Mouse (Mus musculus) monocyte, adult 5-6 weeks (primary cell): ENCODE data around the gene Gm28305. TPM values are rescaled to one million over a fixed set of nuclear protein-coding genes. Genes with fewer than 3 reads are reported as not detected.

Experiments used
- ATAC-seq: fragments of 153-309, 156-312 bp; replicated peaks from 2 replicates; pipeline ENCODE4 v1.8.0; 2017; ENCODE audit warnings: mild to moderate bottlenecking; ENCODE audit not compliant: low TSS enrichment, insufficient number of reproducible peaks, severe bottlenecking, poor library complexity, low FRiP score
- total RNA-seq: library from RNA; stranded (forward); fragments of 200-1000, 200-491, 200-594 nt; gene quantifications from 3 replicates; pipeline ENCODE4 v1.2.3, GENCODE M21; 2017

The Gm28305 gene
- total RNA-seq, 1 experiment from 2014 or later: not detected

DNA sequence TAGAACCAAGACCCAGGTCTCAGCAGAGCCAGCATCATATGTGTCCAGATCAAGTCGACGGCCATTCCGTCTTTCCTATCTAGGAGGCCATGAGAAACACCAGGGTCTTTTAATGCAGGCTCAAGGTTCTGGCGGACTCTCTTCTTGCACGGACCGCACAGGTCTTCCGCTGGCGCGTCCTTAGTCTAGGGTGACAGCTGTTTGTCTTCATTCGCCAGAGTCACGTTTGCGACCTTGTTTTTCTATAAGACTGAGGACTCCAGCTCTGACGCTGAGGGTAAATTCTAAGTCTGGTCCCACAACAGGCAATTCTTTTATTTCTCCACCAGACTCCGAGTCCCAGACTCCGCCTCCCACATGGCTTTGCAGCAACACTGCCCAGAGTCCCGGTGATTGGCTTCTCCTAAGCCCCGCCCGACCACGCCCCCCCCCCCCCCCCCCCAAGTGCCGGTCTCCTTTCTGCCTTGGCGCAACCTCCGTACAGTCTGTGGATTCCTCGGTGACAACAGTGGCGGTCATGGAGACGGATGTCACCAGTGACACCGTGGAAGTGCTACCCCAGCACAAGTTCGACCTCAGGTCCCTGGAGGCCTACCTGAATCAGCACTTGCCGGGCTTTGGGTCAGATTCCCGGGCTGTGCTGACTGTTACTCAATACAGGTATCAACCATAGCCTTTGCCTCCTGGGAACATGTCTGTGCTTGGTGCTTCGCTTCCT lies 22.9 kb downstream of the Gm28305 start, which contains the start of gene Acad11:
Gene Acad11, plus strand, starts transcription at position 134 of the 718 bp plus-strand sequence.
- peak; percentile 81 for ATAC-seq

DNA sequence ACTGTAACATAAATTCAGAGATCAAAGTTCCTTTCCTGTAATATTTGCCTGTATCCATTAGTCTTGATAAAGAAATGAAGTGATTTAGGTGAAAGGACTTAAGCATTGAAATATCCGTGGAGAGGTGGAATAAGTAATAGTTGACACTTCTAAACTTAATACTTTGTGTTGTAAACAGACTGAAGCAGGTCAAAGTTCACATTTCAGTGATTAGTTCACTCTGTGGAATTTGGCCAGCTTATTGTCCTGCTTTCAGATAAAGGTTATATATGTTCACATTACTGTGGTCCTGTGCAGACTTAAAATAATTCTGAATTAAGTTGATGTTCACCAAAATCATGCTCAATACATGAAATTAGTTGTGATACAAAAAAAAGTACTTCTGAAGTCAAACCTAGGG lies 24.1 kb downstream of the Gm28305 start:
- no peak for ATAC-seq

DNA sequence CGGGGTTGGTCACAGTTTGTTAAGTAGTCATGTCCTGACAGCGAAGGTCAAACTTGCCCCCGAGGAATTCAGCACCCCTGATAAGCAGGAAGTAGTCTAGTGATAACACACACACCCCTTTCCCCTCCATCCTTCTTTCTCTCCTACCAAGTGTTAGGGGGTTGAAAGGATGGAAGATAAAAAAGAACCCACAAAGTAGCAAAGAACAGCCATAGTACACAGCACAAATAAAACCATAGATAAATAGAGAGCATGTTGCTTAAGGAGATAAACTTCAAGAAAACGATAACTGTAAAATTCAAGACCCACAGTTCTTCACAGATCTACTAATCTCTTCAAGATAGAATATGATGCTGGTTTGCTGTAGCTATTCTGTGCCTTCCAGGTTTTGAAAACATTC lies 29.8 kb downstream of the Gm28305 start:
- ATAC-seq: no peak

DNA sequence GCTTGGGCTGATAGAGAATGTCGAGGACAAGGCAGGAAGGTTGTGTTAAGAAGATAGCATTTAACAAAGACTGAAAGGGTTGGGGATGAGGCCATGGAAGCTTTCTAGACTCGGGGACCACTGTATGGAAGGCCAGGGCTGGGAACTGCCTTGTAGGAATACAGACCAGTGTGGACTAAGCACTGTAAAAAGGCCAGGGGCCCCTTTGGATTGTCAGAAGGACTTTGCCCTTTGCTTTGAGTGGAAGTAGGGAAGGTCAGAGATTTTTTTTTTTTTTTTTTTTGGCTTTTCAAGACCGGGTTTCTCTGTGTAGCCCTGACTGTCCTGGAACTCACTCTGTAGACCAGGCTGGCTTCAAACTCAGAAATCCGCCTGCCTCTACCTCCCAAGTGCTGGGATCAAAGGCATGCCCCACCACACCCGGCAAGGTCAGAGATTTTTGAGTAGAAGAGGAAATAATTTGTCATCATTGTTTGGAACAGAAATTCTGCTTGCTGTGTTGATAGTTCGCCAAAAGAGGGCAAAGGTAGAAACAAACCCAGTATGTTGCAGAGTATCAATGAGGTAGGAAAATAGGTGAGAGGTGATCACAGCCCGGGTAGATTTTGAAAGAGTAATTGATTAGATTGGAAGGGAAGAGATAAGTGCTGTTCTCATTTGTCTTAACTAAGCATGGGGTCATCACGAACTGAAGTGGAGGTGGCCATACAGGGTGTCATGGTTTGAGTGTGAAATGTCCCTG lies 30.6 kb downstream of the Gm28305 start:
- no peak for ATAC-seq

DNA sequence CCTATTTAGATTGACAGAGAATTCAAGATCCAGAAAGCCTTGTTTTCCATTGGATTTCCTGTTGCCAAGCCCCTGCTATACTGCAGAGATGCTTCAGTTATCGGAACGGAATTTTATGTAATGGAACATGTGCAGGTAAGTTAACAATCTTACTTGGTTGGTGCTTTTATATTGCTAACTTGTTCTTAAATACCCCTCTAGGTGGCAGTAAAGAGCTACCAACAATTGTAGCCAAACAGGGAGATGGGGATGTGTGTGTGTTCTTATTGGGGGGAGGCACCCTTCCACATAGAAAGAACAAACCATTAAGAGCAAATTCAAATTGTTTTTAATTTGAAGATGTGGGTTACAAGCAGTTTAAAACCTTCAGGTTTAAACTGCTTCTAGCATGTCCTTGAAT lies 35.3 kb downstream of the Gm28305 start:
- ATAC-seq: peak; percentile 42; the same call in 1 of the 2 replicates

DNA sequence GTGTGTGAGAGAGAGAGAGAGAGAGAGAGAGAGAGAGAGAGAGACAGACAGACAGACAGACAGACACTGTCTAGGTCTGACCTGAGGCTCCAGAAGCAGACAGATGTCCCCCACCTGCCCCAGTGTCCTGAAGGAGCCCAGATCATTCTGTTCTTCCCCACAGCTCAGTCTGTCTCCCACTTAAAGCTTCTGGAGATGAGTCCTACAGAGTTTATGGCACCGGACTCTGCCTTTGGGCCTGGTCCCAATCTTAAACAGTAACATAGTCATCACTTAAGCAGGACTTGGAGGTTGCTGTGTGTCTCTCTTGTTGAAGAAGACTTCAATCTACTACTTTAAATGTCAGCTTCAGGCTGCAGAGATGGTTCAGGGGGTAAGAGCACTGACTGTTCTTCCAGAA lies 38.3 kb downstream of the Gm28305 start:
- no peak for ATAC-seq

DNA sequence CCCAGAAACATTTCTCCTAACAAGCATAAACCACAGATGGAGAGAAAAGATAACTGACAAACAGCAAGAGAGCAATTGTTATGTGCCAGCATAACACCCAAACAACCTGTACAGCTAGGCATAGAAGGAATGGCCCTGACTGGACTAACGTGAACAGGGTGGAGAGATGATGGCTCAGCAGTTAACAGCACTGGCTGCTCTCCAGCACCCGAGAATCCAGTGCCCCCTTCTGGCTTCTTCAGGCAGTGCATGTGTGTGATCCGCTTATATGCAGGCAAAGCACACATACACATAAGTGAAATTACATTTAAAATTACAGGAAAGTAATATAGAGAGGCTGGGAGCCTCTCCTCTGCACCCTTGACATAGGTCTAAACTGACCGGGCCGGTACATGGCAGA lies 38.9 kb downstream of the Gm28305 start:
- peak; percentile 61; the same call in 1 of the 2 replicates for ATAC-seq

DNA sequence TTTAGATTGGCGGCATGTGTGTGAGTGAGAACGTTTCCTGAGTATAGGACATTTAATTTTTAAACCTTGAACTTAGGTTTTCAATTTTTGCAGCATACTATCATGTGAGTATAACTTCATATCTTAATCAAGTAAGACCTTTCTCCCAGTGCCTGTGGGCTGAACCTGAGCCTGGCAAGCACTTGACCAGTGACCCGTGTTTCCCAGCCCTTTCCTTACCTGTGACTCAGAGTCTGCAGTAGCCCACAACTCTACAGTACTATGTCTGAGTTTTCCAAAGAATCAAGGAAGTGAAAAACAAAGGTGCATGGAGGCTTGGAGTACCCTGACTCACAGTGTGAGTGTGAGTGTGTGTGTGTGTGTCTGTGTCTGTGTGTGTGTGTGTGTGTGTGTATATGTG lies 39.6 kb downstream of the Gm28305 start:
- no peak for ATAC-seq

DNA sequence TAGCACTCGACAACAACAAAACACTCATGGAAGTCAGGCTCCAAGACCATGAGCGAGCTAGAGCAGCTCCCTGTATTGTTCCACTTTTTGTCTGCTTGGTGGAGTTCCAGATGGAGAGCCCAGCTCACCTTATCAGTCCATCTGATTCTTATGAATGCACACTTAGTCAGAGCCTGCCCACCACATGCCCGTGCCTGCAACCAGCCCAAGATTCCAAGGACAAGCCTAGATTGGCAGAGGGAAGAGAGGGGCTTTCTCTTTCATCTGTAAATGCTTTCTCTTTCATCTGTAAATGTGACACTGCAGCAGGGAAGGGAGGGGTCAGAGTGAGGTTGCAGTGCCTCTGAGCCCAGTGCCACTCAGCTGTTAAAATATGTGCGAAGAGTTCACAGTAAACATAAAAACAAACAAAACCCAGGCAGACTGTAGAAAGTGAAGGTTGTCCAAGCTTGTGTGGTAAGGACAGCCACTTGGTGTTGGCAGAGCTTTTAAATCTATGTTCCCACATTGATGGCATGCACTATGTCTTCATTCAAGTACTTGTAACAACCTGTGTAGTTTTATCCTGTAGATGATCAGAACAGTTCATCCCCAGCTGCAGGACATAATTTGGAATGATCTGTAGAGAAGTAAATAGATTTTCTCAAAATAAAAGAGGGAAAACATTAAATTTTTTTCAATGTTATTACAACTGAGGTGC lies 45.4 kb downstream of the Gm28305 start:
- ATAC-seq: no peak

DNA sequence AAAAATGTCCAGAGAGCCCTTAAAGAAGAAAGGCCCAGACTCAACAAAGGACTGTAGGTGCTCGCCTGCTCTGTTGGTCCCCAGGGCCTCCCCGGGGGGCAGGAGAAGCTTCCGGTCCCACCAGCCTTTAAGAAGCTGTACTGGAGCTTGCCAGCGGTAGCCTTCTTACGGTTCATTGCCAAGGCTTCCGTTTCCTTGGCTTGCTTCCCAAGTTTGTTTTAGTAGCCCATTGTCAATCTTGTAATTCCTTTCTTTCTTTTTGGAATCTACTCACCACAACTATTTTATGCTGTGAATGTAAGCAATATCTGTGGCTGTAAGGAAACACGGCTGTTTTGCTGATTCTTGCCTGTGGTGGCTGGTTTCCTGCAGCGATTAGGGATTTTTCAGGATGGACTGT lies 48.1 kb downstream of the Gm28305 start:
- ATAC-seq: no peak

DNA sequence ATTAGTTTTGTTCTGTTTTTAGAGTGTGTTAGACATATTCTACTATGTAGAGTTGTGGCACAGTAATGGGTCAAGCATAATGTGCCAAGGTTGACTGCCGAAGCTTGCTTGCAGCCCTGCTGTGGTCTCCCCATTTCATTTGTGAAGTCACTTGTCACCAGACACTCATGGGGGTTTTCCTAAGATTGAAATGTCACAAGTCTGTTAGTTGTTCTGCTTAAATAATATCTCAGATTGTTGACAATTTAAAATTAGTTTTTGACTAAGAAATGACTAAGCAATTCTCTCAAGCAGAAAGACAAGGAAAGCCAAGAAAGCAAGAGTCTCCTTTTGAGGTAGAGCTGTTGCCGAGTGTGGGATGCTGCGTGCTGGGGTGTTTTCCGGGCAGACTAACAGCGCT lies 52.5 kb downstream of the Gm28305 start:
- ATAC-seq: no peak

DNA sequence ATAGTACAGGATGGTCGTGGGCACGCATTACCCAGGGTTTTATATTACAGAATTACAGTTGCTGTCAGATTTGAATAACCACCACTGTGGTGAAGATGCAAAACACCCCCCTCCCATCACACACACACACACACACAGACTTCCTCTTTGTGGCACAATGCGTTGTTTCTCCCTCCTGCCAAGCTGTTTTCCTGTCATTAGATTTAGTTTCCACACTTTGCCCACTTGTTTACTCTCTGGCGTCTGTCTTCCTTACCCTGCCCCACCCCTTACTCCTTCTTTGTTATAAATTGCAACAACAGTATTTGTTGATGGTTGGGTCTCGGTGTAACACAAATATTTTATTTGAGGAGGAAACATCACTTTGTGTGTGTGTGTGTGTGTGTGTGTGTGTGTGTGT lies 57.8 kb downstream of the Gm28305 start:
- ATAC-seq: no peak

DNA sequence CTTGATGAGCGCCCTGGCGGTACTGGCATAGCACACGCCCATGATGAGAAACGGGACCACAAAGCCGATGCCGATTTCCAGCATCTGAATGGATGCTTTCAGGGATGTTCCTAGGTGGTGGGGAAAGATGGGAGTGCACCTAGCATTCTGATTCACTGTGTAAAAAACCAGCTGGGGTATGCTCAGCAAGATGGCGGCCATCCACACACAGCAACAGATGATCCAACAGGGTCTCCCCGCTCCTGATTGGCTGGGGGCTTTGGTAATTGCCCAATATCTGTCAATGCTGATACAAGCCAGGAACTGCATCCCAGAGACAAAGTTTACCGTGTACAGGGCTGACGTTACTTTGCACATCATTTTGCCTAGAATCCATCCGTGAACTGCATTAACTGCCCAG lies 58.6 kb downstream of the Gm28305 start:
- no peak for ATAC-seq

DNA sequence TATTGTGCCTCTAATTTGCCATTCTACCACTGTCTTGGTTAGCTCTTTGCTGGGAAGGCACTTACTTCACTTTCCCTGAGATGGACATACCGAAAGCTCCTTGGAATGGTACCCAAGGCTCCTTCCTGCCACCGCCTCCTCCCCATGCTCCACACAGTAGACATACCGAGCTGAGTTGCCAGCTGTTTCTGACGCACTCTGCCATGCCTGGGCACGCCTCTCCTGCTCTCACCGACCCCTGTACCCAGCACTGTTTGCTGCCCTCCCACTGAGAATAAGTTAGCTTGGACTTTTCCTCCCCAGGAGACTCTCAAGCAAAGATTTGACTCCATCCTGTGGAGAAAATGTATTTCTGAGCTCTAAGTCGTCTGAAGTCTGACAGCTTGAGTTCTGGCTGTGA lies 60.4 kb downstream of the Gm28305 start:
- ATAC-seq: no peak

DNA sequence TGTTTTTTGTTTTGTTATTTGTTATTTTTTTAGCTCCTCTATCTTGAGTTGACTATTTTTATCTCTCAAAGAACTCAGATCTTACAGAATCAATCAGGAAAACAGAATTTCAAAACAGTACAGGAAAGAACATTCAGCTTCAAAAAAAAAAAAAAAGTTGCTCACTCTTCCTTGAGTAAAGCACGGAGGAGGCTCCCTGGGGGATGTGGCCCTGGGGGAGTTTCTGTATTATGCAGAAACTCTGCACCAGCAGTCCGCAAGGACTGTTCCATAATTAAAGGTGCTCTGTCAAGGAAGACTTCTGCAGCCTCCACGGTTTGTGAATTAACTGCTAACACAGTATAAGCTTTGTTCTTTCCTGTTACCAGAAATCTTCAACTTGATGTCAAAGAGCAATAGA lies 61.0 kb downstream of the Gm28305 start:
- no peak for ATAC-seq

DNA sequence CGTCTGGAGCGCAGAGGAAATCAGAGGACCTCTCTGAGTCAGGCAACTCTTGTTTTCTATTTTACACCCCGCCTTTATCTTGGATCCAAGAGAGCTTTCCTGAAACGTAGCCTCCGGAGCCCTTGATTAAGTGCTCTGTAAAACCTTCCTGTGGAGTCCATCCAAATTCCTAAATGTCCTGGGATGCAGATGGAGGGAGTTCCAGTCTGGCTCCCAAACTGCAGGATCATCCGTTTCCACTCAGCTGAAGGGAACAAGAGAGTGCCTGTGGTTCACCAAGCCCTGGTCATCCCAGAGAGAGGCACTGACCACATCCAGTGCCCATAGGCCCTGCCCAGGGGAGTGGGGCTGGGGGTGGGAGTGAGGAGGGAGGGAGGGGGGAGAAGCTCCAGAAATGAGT lies 61.8 kb downstream of the Gm28305 start:
- ATAC-seq: no peak

DNA sequence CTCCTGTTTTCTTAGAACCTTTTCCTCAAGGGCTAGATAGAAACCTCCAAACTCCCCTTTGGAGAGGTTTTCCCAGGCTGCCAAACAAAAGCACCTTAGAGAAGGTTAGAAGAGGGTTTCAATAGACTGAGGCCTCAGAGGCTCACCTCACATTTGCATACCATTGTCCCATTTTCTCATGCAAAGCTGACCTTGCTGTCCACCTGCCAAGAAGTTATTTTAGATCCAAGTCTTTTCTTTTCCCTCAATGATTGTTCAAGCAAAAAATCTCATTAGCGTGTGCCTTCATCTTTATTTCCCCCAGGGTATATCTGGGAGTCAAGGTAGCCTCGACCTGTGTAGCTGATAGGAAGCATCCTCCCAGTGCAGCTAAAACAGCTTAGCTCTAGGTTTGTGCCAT lies 62.4 kb downstream of the Gm28305 start:
- ATAC-seq: no peak

DNA sequence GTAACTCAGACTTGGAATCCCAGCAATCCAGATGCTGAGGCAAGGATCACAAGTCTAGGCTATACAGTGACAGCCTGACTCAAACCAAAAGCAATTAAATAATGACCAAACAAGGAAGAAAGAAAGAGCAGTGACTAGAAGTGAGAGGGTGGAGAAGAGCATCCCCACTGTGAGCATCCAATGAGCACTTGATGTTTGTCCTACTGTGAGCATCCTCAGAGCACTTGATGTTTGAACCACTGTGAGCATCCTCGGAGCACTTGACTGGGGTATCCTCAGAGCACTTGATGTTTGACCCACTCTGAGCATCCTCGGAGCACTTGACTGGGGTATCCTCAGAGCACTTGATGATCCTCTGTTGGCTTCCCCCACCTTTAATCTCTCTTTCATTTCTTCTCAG lies 64.5 kb downstream of the Gm28305 start:
- ATAC-seq: no peak

DNA sequence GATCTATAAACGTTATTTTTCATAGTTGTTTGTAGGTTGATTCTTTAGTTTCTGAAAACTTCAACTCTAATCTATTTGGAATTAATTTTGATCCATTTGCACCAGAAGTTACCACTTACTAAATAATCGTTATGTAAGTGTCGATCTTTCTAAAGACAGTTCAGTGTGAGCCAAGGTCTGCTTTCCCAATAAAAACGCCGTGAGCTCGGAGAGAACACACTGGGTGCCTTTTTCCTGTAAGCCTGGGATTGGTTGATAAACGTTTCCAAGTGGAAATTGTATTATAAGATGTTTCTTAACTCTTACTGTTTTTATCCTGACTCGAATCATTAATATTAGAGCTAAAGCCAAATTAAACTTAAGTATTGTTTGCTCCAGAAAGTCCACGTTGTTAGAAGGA lies 66.5 kb downstream of the Gm28305 start:
- no peak for ATAC-seq

DNA sequence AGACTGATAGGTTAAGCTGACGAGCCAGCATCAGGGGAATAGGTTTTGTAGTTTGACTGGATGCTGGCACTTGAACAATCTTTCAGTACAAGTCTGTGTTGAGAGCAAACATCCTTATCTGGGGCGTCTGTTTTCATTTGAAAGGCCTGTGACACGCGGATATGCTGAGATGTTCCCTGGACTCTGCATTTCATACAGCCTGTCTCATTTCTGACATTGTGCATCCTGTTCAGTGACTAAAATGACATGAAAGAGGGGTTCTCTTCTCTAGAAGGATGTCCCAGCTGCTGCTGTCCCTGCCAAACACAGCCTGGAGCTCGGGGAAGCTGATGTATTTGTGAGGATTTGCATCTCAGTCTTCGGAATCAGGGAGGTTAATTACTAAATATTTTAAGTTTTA lies 67.0 kb downstream of the Gm28305 start:
- ATAC-seq: no peak
